Mouse (Mus musculus) lung, embryonic 15.5 days (tissue): ENCODE results near the gene G430095P16Rik. TPM values are rescaled to one million over a fixed set of nuclear protein-coding genes. Genes with fewer than 3 reads are reported as not detected.

Experiments used
- ATAC-seq: fragments of 200-750 bp; cut with Nextera tagmentation; 2 replicates; pipeline ENCODE4 v1.8.0; 2017; ENCODE audit warnings: moderate number of reproducible peaks, borderline replicate concordance; ENCODE audit not compliant: low FRiP score, low TSS enrichment; ENCODE audit errors: extremely low read depth
- H3K27ac ChIP-seq: fragments of 300-500 bp; sonication (generic); 2 replicates; pipeline ENCODE4 v1.5.1; 2015; ENCODE audit warnings: moderate library complexity, mild to moderate bottlenecking, inconsistent platforms
- H3K27me3 ChIP-seq: fragments of 300-500 bp; sonication (generic); 2 replicates; pipeline ENCODE4 v1.6.1; 2015; ENCODE audit warnings: inconsistent platforms
- H3K36me3 ChIP-seq: fragments of 300-500 bp; sonication (generic); 2 replicates; pipeline ENCODE4 v1.6.1; 2015; ENCODE audit warnings: inconsistent platforms
- H3K4me1 ChIP-seq: fragments of 300-500 bp; sonication (generic); 2 replicates; pipeline ENCODE4 v1.6.1; 2015; ENCODE audit warnings: inconsistent platforms
- H3K4me2 ChIP-seq: fragments of 300-500 bp; sonication (generic); 2 replicates; pipeline ENCODE4 v1.6.1; 2015; ENCODE audit warnings: inconsistent platforms, mild to moderate bottlenecking, moderate library complexity
- H3K4me3 ChIP-seq: fragments of 300-500 bp; sonication (generic); 2 replicates; pipeline ENCODE4 v1.5.1; 2015; ENCODE audit warnings: mild to moderate bottlenecking, inconsistent platforms
- H3K9ac ChIP-seq: fragments of 300-500 bp; sonication (generic); 2 replicates; pipeline ENCODE4 v1.6.1; 2015; ENCODE audit warnings: inconsistent platforms
- H3K9me3 ChIP-seq: fragments of 300-500 bp; sonication (generic); 2 replicates; pipeline ENCODE4 v1.6.1; 2016; ENCODE audit warnings: inconsistent platforms
- WGBS: fragments of 180-500 bp; shearing (Covaris S2); methylation state at CpG from one replicate; pipeline ENCODE4 v1.1.7; 2015; 5-methylcytosine and 5-hydroxymethylcytosine counted together
- polyA plus RNA-seq: library from polyadenylated mRNA; unstranded; fragments of >200 nt; fragmentation: Nextera tagmentation; extraction: Ambion mirVana; gene quantifications from 2 replicates; pipeline ENCODE4 v1.2.1, GENCODE M21; 2015

G430095P16Rik gene
- polyA plus RNA-seq, 1 experiment from 2014 or later, result 3.4 TPM

- peaks cover 25% of the 10 kb centered on the region for H3K27me3 ChIP-seq
- H3K9ac ChIP-seq, result peak overlapping the region; percentile 10
- 23% methylated on average over 7 of the region's 7 CpGs for WGBS
- no peaks in the 10 kb centered on the region for H3K9me3 ChIP-seq
- H3K36me3 ChIP-seq, result no peaks in the 10 kb centered on the region
- ATAC-seq, result no peak; the same call in 1 of the 2 replicates
- peaks cover 87% of the 10 kb centered on the region for H3K4me1 ChIP-seq
- H3K4me3 ChIP-seq, result 0 out of 2 replicates have a peak overlapping the region, but pooled peaks have one; percentile 8
- peak overlapping the region; percentile 56 for H3K4me2 ChIP-seq
- peak overlapping the region; percentile 93 for H3K27ac ChIP-seq
Measured at GRCm38 (mm10) chr8:84775621-84776113, 52.9 kb downstream of the G430095P16Rik start.

Other genes with a start within 250 kb of the G430095P16Rik start
- 91.2 and 92.0 TPM in 2 replicates for gene Ier2, start 60.2 kb upstream of the G430095P16Rik start, polyA plus RNA-seq
- 57.5 and 58.4 TPM in 2 replicates for gene Trmt1, start 36.7 kb upstream of the G430095P16Rik start, polyA plus RNA-seq
- gene Nacc1, start 35.1 kb upstream of the G430095P16Rik start, polyA plus RNA-seq, result 20.2 and 21.6 TPM in 2 replicates
- 11.9 and 12.1 TPM in 2 replicates for gene Lyl1, start 21.6 kb upstream of the G430095P16Rik start, polyA plus RNA-seq
- gene Nfix, start 77.3 kb downstream of the G430095P16Rik start, polyA plus RNA-seq, result 39.2 and 42.7 TPM in 2 replicates
- gene Dand5, start 99.8 kb downstream of the G430095P16Rik start, polyA plus RNA-seq, result 6.0 and 6.3 TPM in 2 replicates
- 43.4 and 47.0 TPM in 2 replicates for gene Gadd45gip1, start 108.5 kb downstream of the G430095P16Rik start, polyA plus RNA-seq
- 112 and 127 TPM in 2 replicates for gene Rad23a, start 117.7 kb downstream of the G430095P16Rik start, polyA plus RNA-seq
- 1,037 and 1,080 TPM in 2 replicates for gene Calr, start 123.9 kb downstream of the G430095P16Rik start, polyA plus RNA-seq
- 96.9 and 98.9 TPM in 2 replicates for gene Farsa, start 134.0 kb downstream of the G430095P16Rik start, polyA plus RNA-seq
- gene Syce2, start 149.1 kb downstream of the G430095P16Rik start, polyA plus RNA-seq, result 69.6 and 72.1 TPM in 2 replicates
- gene Gcdh, start 170.9 kb downstream of the G430095P16Rik start, polyA plus RNA-seq, result 34.9 and 35.7 TPM in 2 replicates
- gene Klf1, start 178.9 kb downstream of the G430095P16Rik start, polyA plus RNA-seq, result 1.6 and 3.1 TPM in 2 replicates
- 14.8 and 15.4 TPM in 2 replicates for gene Dnase2a, start 185.6 kb downstream of the G430095P16Rik start, polyA plus RNA-seq
- gene Mast1, start 214.4 kb downstream of the G430095P16Rik start, polyA plus RNA-seq, result 0.49 TPM in 2 replicates
- gene Rtbdn, start 224.0 kb downstream of the G430095P16Rik start, polyA plus RNA-seq, result 0.12 and 0.13 TPM in 2 replicates
- gene Gm49661, start 246.4 kb downstream of the G430095P16Rik start, polyA plus RNA-seq, result not detected in 2 replicates
- gene Prdx2, start 246.6 kb downstream of the G430095P16Rik start, polyA plus RNA-seq, result 727 and 733 TPM in 2 replicates
- 114 and 120 TPM in 2 replicates for gene Rnaseh2a, start 246.8 kb downstream of the G430095P16Rik start, polyA plus RNA-seq